Mouse (Mus musculus): Measurements from ENCODE around the gene Sptbn2. TPM values are rescaled to one million over a fixed set of nuclear protein-coding genes. Genes with fewer than 3 reads are reported as not detected.

Sptbn2 gene
- polyA plus RNA-seq, 1 experiment from 2014 or later = 21.7 TPM

Other genes starting within 250 kb of the Sptbn2 start
- 8.4 and 9.0 TPM in 2 replicates for gene Syt12, start 233.7 kb upstream of the Sptbn2 start, polyA plus RNA-seq (2015; fragmentation: Nextera tagmentation; extraction: Ambion mirVana)
- not detected in 2 replicates for gene 2010003K11Rik, start 212.6 kb upstream of the Sptbn2 start, polyA plus RNA-seq (2015; fragmentation: Nextera tagmentation; extraction: Ambion mirVana)
- 52.5 and 53.2 TPM in 2 replicates for gene Pcx, start 200.7 kb upstream of the Sptbn2 start, polyA plus RNA-seq (2015; fragmentation: Nextera tagmentation; extraction: Ambion mirVana)
- 8.0 and 10.5 TPM in 2 replicates for gene Lrfn4, start 95.5 kb upstream of the Sptbn2 start, polyA plus RNA-seq (2015; fragmentation: Nextera tagmentation; extraction: Ambion mirVana)
- gene Rce1, start 85.5 kb upstream of the Sptbn2 start, polyA plus RNA-seq (2015; fragmentation: Nextera tagmentation; extraction: Ambion mirVana) = 51.8 and 54.8 TPM in 2 replicates
- 5.2 and 6.7 TPM in 2 replicates for gene Gm960, start 12.5 kb upstream of the Sptbn2 start, polyA plus RNA-seq (2015; fragmentation: Nextera tagmentation; extraction: Ambion mirVana)
- 124 and 127 TPM in 2 replicates for gene Rbm4b, start 45.3 kb downstream of the Sptbn2 start, polyA plus RNA-seq (2015; fragmentation: Nextera tagmentation; extraction: Ambion mirVana)
- 67.2 and 73.6 TPM in 2 replicates for gene Rbm4, start 82.7 kb downstream of the Sptbn2 start, polyA plus RNA-seq (2015; fragmentation: Nextera tagmentation; extraction: Ambion mirVana)
- 21.3 and 24.2 TPM in 2 replicates for gene Gm21992, start 100.4 kb downstream of the Sptbn2 start, polyA plus RNA-seq (2015; fragmentation: Nextera tagmentation; extraction: Ambion mirVana)
- gene Rbm14, start 100.5 kb downstream of the Sptbn2 start, polyA plus RNA-seq (2015; fragmentation: Nextera tagmentation; extraction: Ambion mirVana) = 59.5 and 65.0 TPM in 2 replicates
- 38.4 and 43.0 TPM in 2 replicates for gene Ccs, start 128.2 kb downstream of the Sptbn2 start, polyA plus RNA-seq (2015; fragmentation: Nextera tagmentation; extraction: Ambion mirVana)
- 0.57 and 0.74 TPM in 2 replicates for gene Ccdc87, start 128.2 kb downstream of the Sptbn2 start, polyA plus RNA-seq (2015; fragmentation: Nextera tagmentation; extraction: Ambion mirVana)
- 87.0 and 90.1 TPM in 2 replicates for gene Ctsf, start 144.0 kb downstream of the Sptbn2 start, polyA plus RNA-seq (2015; fragmentation: Nextera tagmentation; extraction: Ambion mirVana)
- 2.7 and 3.5 TPM in 2 replicates for gene Actn3, start 166.7 kb downstream of the Sptbn2 start, polyA plus RNA-seq (2015; fragmentation: Nextera tagmentation; extraction: Ambion mirVana)
- gene Zdhhc24, start 167.5 kb downstream of the Sptbn2 start, polyA plus RNA-seq (2015; fragmentation: Nextera tagmentation; extraction: Ambion mirVana) = 22.5 and 23.4 TPM in 2 replicates
- 8.1 and 8.8 TPM in 2 replicates for gene Bbs1, start 195.5 kb downstream of the Sptbn2 start, polyA plus RNA-seq (2015; fragmentation: Nextera tagmentation; extraction: Ambion mirVana)
- 102 and 115 TPM in 2 replicates for gene Dpp3, start 217.1 kb downstream of the Sptbn2 start, polyA plus RNA-seq (2015; fragmentation: Nextera tagmentation; extraction: Ambion mirVana)
- 13.5 and 14.6 TPM in 2 replicates for gene Peli3, start 232.0 kb downstream of the Sptbn2 start, polyA plus RNA-seq (2015; fragmentation: Nextera tagmentation; extraction: Ambion mirVana)